Mouse (Mus musculus) urinary bladder, postnatal 25 days (tissue): ENCODE results near the gene A630076J17Rik.

ENCODE experiments used
- DNase-seq: peaks from one replicate; pipeline ENCODE4 v3.0.0; 2022; ENCODE audit warnings: low spot score

A630076J17Rik gene

GRCm38 (mm10) chr3:107231202-107231601 is 788 bp downstream of the A630076J17Rik start:
- no peak for DNase-seq

GRCm38 (mm10) chr3:107233351-107233813 is 3.0 kb downstream of the A630076J17Rik start:
- peak; percentile 87 for DNase-seq

GRCm38 (mm10) chr3:107233945-107234344 is 3.5 kb downstream of the A630076J17Rik start:
- DNase-seq, result no peak

- DNase-seq, result no peak
These were observed 7.6 kb downstream of the A630076J17Rik start for GRCm38 (mm10) chr3:107238051-107238450.

GRCm38 (mm10) chr3:107238471-107238980 is 8.1 kb downstream of the A630076J17Rik start:
- no peak for DNase-seq

GRCm38 (mm10) chr3:107239607-107240006 is 9.2 kb downstream of the A630076J17Rik start, which contains the start of gene Prok1:
Gene Prok1, minus strand, starts transcription at chr3:107239707.
- no peak for DNase-seq

- DNase-seq, result no peak
These were observed 11.1 kb downstream of the A630076J17Rik start for GRCm38 (mm10) chr3:107241389-107242094.

- DNase-seq, result no peak
These were observed 16.5 kb downstream of the A630076J17Rik start for GRCm38 (mm10) chr3:107246876-107247275.

GRCm38 (mm10) chr3:107249042-107249441 is 18.6 kb downstream of the A630076J17Rik start:
- no peak for DNase-seq

GRCm38 (mm10) chr3:107250320-107250719 is 19.9 kb downstream of the A630076J17Rik start:
- no peak for DNase-seq

GRCm38 (mm10) chr3:107252035-107252434 is 21.6 kb downstream of the A630076J17Rik start:
- DNase-seq, result no peak

GRCm38 (mm10) chr3:107253925-107254324 is 23.5 kb downstream of the A630076J17Rik start:
- DNase-seq, result no peak

GRCm38 (mm10) chr3:107255992-107256391 is 25.6 kb downstream of the A630076J17Rik start:
- no peak for DNase-seq

- no peak for DNase-seq
These were observed 26.3 kb downstream of the A630076J17Rik start for GRCm38 (mm10) chr3:107256724-107257123.

- no peak for DNase-seq
These were observed 27.5 kb downstream of the A630076J17Rik start for GRCm38 (mm10) chr3:107257924-107258323.

GRCm38 (mm10) chr3:107260956-107261850 is 30.8 kb downstream of the A630076J17Rik start:
- DNase-seq, result no peak

- no peak for DNase-seq
These were observed 31.4 kb downstream of the A630076J17Rik start for GRCm38 (mm10) chr3:107261851-107262165.

GRCm38 (mm10) chr3:107266814-107267345 is 36.5 kb downstream of the A630076J17Rik start:
- no peak for DNase-seq

GRCm38 (mm10) chr3:107272433-107272832 is 42.0 kb downstream of the A630076J17Rik start:
- no peak for DNase-seq

GRCm38 (mm10) chr3:107273820-107274219 is 43.4 kb downstream of the A630076J17Rik start:
- peak; percentile 56 for DNase-seq

- DNase-seq, result no peak
These were observed 44.9 kb downstream of the A630076J17Rik start for GRCm38 (mm10) chr3:107275351-107275750.

GRCm38 (mm10) chr3:107275996-107276395 is 45.6 kb downstream of the A630076J17Rik start:
- no peak for DNase-seq
